Mouse (Mus musculus): Measurements from ENCODE around the gene Pdzd3. TPM values are rescaled to one million over a fixed set of nuclear protein-coding genes. Genes with fewer than 3 reads are reported as not detected.
"Not testable (repeated sequence)": the region's sequence is repeated elsewhere in the genome, so short reads cannot be mapped to it uniquely, and the experiment has no call there.

Pdzd3 gene
- 0.15 TPM in 1 of 2 replicates, not detected in the other for polyA plus RNA-seq (2016; fragmentation: Nextera tagmentation; extraction: Ambion mirVana)

- H3K4me2 ChIP-seq (replicated peaks) = no peak within 1 kb of the TSS
- no peaks in the 10 kb centered on the region for H3K36me3 ChIP-seq
- H3K9me3 ChIP-seq (replicated peaks) = no peaks in the 10 kb centered on the region
- H3K4me3 ChIP-seq = no peak within 1 kb of the TSS
- H3K4me1 ChIP-seq = peaks cover 31% of the 10 kb centered on the region
- WGBS = 83% methylated on average over 10 of the region's 10 CpGs
- H3K27me3 ChIP-seq = peaks cover 3% of the 10 kb centered on the region; the same call in 1 of the 2 replicates
- ATAC-seq (ENCODE audit: low FRiP score) = no peak
- H3K9ac ChIP-seq = no peak within 1 kb of the TSS
- no peak within 1 kb of the TSS for H3K27ac ChIP-seq
Measured at GRCm38 (mm10) chr9:44251314-44251713, at the start of gene Pdzd3. TSS of gene Pdzd3 (minus strand) at chr9:44251471.

GRCm38 (mm10) chr9:44300001-44300400 lies 48.7 kb upstream of the Pdzd3 start:
- H3K27me3 ChIP-seq; ATAC-seq (ENCODE audit: low FRiP score); H3K27ac ChIP-seq; H3K9me3 ChIP-seq (replicated peaks); H3K4me2 ChIP-seq (replicated peaks); H3K4me3 ChIP-seq; H3K4me1 ChIP-seq; H3K9ac ChIP-seq: not testable (repeated sequence)
- 99% methylated on average over 3 of the region's 3 CpGs for WGBS
- peaks cover 71% of the 10 kb centered on the region for H3K36me3 ChIP-seq

GRCm38 (mm10) chr9:44292490-44292889 lies 41.2 kb upstream of the Pdzd3 start:
- Histone ChIP-seq H3K36me3 (peaks cover 68% of the 10 kb centered on the region), H3K27ac (no peak overlapping the region), H3K4me1 (peaks cover 12% of the 10 kb centered on the region), H3K9ac (no peak overlapping the region), H3K4me2 (replicated peaks) (no peak overlapping the region), H3K9me3 (replicated peaks) (no peaks in the 10 kb centered on the region), H3K4me3 (no peak overlapping the region), H3K27me3 (no peaks in the 10 kb centered on the region)
- no peak for ATAC-seq (ENCODE audit: low FRiP score)
- 69% methylated on average over 3 of the region's 3 CpGs for WGBS

GRCm38 (mm10) chr9:44288959-44289291 lies 37.7 kb upstream of the Pdzd3 start:
- Histone ChIP-seq H3K9ac (no peak overlapping the region), H3K36me3 (peaks cover 35% of the 10 kb centered on the region), H3K4me3 (peak overlapping the region; percentile 71), H3K27me3 (peaks cover 16% of the 10 kb centered on the region), H3K4me1 (peaks cover 27% of the 10 kb centered on the region), H3K4me2 (replicated peaks) (peak overlapping the region; percentile 90), H3K27ac (peak overlapping the region; percentile 74; the same call in 1 of the 2 replicates), H3K9me3 (replicated peaks) (no peaks in the 10 kb centered on the region)
- 6% methylated on average over 11 of the region's 11 CpGs for WGBS
- ATAC-seq (ENCODE audit: low FRiP score) = peak; percentile 8; the same call in 1 of the 2 replicates

- 1% methylated on average over 36 of the region's 38 CpGs for WGBS
- Histone ChIP-seq H3K9me3 (replicated peaks) (no peaks in the 10 kb centered on the region), H3K27ac (peak within 1 kb of the TSS; percentile 74), H3K36me3 (peaks cover 29% of the 10 kb centered on the region), H3K9ac (peak within 1 kb of the TSS; percentile 85), H3K27me3 (peaks cover 16% of the 10 kb centered on the region), H3K4me3 (peak within 1 kb of the TSS; percentile 71), H3K4me1 (peaks cover 27% of the 10 kb centered on the region), H3K4me2 (replicated peaks) (peak within 1 kb of the TSS; percentile 90)
- ATAC-seq (ENCODE audit: low FRiP score) = peak; percentile 76
Measured at GRCm38 (mm10) chr9:44288076-44288958, 37.0 kb upstream of the Pdzd3 start, which contains the start of gene Abcg4. TSS of gene Abcg4 (minus strand) at chr9:44288615.

- Histone ChIP-seq H3K27ac (peak overlapping the region; percentile 74), H3K4me3 (peak overlapping the region; percentile 71), H3K9me3 (replicated peaks) (no peaks in the 10 kb centered on the region), H3K36me3 (peaks cover 21% of the 10 kb centered on the region), H3K4me2 (replicated peaks) (peak overlapping the region; percentile 90), H3K9ac (peak overlapping the region; percentile 85), H3K27me3 (peaks cover 16% of the 10 kb centered on the region), H3K4me1 (peaks cover 27% of the 10 kb centered on the region)
- peak; percentile 65 for ATAC-seq (ENCODE audit: low FRiP score)
- WGBS = under 1% methylated on average over 46 of the region's 47 CpGs
Measured at GRCm38 (mm10) chr9:44287401-44288075, 36.3 kb upstream of the Pdzd3 start.

- peaks cover 16% of the 10 kb centered on the region for H3K27me3 ChIP-seq
- peak overlapping the region; percentile 90 for H3K4me2 ChIP-seq (replicated peaks)
- H3K9me3 ChIP-seq (replicated peaks) = no peaks in the 10 kb centered on the region
- H3K4me3 ChIP-seq = peak overlapping the region; percentile 71
- 6% methylated on average over 11 of the region's 11 CpGs for WGBS
- H3K27ac ChIP-seq = 0 out of 2 replicates have a peak overlapping the region, but pooled peaks have one; percentile 8
- peak overlapping the region; percentile 85 for H3K9ac ChIP-seq
- peaks cover 27% of the 10 kb centered on the region for H3K4me1 ChIP-seq
- peak; percentile 12; the same call in 1 of the 2 replicates for ATAC-seq (ENCODE audit: low FRiP score)
- H3K36me3 ChIP-seq = peaks cover 17% of the 10 kb centered on the region
Measured at GRCm38 (mm10) chr9:44287003-44287400, 35.7 kb upstream of the Pdzd3 start.

GRCm38 (mm10) chr9:44286256-44286850 lies 35.1 kb upstream of the Pdzd3 start:
- peaks cover 16% of the 10 kb centered on the region for H3K36me3 ChIP-seq
- H3K9ac ChIP-seq = peak overlapping the region; percentile 85
- H3K27me3 ChIP-seq = peaks cover 16% of the 10 kb centered on the region
- 9% methylated on average over 6 of the region's 6 CpGs for WGBS
- H3K9me3 ChIP-seq (replicated peaks) = no peaks in the 10 kb centered on the region
- H3K4me1 ChIP-seq = peaks cover 27% of the 10 kb centered on the region
- ATAC-seq (ENCODE audit: low FRiP score) = no peak
- H3K27ac ChIP-seq = no peak overlapping the region
- peak overlapping the region; percentile 90 for H3K4me2 ChIP-seq (replicated peaks)
- H3K4me3 ChIP-seq = peak overlapping the region; percentile 71

- no peak overlapping the region for H3K4me3 ChIP-seq
- no peak overlapping the region for H3K9ac ChIP-seq
- WGBS = 68% methylated on average over 5 of the region's 5 CpGs
- no peak overlapping the region for H3K27ac ChIP-seq
- H3K9me3 ChIP-seq (replicated peaks) = no peaks in the 10 kb centered on the region
- ATAC-seq (ENCODE audit: low FRiP score) = no peak
- peaks cover 16% of the 10 kb centered on the region for H3K4me1 ChIP-seq
- peaks cover 16% of the 10 kb centered on the region for H3K27me3 ChIP-seq
- H3K36me3 ChIP-seq = peaks cover 35% of the 10 kb centered on the region
- no peak overlapping the region for H3K4me2 ChIP-seq (replicated peaks)
Measured at GRCm38 (mm10) chr9:44283183-44283582, 31.9 kb upstream of the Pdzd3 start.

GRCm38 (mm10) chr9:44269973-44270372 lies 18.7 kb upstream of the Pdzd3 start:
- Histone ChIP-seq H3K4me1 (peaks cover 12% of the 10 kb centered on the region), H3K4me3 (no peak overlapping the region), H3K27ac (no peak overlapping the region), H3K36me3 (peaks cover 8% of the 10 kb centered on the region; the same call in 1 of the 2 replicates), H3K27me3 (no peaks in the 10 kb centered on the region), H3K4me2 (replicated peaks) (no peak overlapping the region), H3K9ac (no peak overlapping the region), H3K9me3 (replicated peaks) (no peaks in the 10 kb centered on the region)
- ATAC-seq (ENCODE audit: low FRiP score) = no peak
- WGBS = 73% methylated on average over 4 of the region's 4 CpGs

- 86% methylated on average over 3 of the region's 3 CpGs for WGBS
- Histone ChIP-seq H3K4me3 (no peak overlapping the region), H3K27me3 (no peaks in the 10 kb centered on the region), H3K4me2 (replicated peaks) (no peak overlapping the region), H3K36me3 (no peaks in the 10 kb centered on the region), H3K27ac (no peak overlapping the region), H3K9ac (no peak overlapping the region), H3K4me1 (peaks cover 12% of the 10 kb centered on the region), H3K9me3 (replicated peaks) (no peaks in the 10 kb centered on the region)
- ATAC-seq (ENCODE audit: low FRiP score) = no peak
Measured at GRCm38 (mm10) chr9:44269077-44269476, 17.8 kb upstream of the Pdzd3 start.

- Histone ChIP-seq H3K36me3 (no peaks in the 10 kb centered on the region), H3K4me3 (peak within 1 kb of the TSS; percentile 39), H3K27me3 (no peaks in the 10 kb centered on the region), H3K4me1 (peaks cover 12% of the 10 kb centered on the region), H3K9me3 (replicated peaks) (no peaks in the 10 kb centered on the region), H3K27ac (no peak within 1 kb of the TSS), H3K4me2 (replicated peaks) (peak within 1 kb of the TSS; percentile 68), H3K9ac (peak within 1 kb of the TSS; percentile 73)
- ATAC-seq (ENCODE audit: low FRiP score) = no peak
- 84% methylated on average over 6 of the region's 6 CpGs for WGBS
Measured at GRCm38 (mm10) chr9:44268432-44268831, 17.2 kb upstream of the Pdzd3 start, which contains the start of gene Nlrx1. TSS of gene Nlrx1 (minus strand) at chr9:44268599.

Measured in hindbrain, embryonic 12.5 days (tissue).